Mouse (Mus musculus) c-Kit-positive CD71-negative TER-119-negative erythroid progenitor cells, embryonic 14.5 days (primary cell): ENCODE results near the gene Mrpl41.

Experiments used
- DNase-seq: peaks from one replicate; pipeline ENCODE4 v3.0.0-alpha.2; 2013; ENCODE audit warnings: low read depth

Gene Mrpl41

GRCm38 (mm10) chr2:24935057-24935796, 39.7 kb downstream of the Mrpl41 start, which contains the start of gene Arrdc1:
Arrdc1 (minus strand) TSS chr2:24935252.
- DNase-seq = peak; percentile 98

- no peak for DNase-seq
These were observed 40.4 kb downstream of the Mrpl41 start for GRCm38 (mm10) chr2:24934441-24934963.

GRCm38 (mm10) chr2:24929593-24929992, 45.3 kb downstream of the Mrpl41 start:
- no peak for DNase-seq

- DNase-seq = no peak
These were observed 45.8 kb downstream of the Mrpl41 start for GRCm38 (mm10) chr2:24929119-24929518.

GRCm38 (mm10) chr2:24927810-24928479, 47.0 kb downstream of the Mrpl41 start:
- no peak for DNase-seq

GRCm38 (mm10) chr2:24926965-24927358, 47.9 kb downstream of the Mrpl41 start:
- no peak for DNase-seq

- no peak for DNase-seq
These were observed 48.4 kb downstream of the Mrpl41 start for GRCm38 (mm10) chr2:24926345-24926964.

- DNase-seq = no peak
These were observed 49.6 kb downstream of the Mrpl41 start for GRCm38 (mm10) chr2:24925284-24925683.
